Mouse (Mus musculus) embryonic fibroblast, embryonic 13.5 days (primary cell): Measurements from ENCODE around the gene Ankib1.
"Not testable (repeated sequence)": the region's sequence is repeated elsewhere in the genome, so short reads cannot be mapped to it uniquely, and the experiment has no call there.

Experiments used
- CTCF ChIP-seq: IDR thresholded peaks from 2 replicates; pipeline ENCODE4 v1.5.1; 2011; ENCODE audit warnings: mild to moderate bottlenecking, control low read depth, low read length, moderate library complexity, borderline replicate concordance; ENCODE audit not compliant: insufficient read depth
- POLR2A ChIP-seq: IDR thresholded peaks from 2 replicates; pipeline ENCODE4 v1.6.1; 2011; ENCODE audit warnings: low read depth, mild to moderate bottlenecking, control low read depth, low read length, moderate library complexity

GRCm38 (mm10) chr5:3797101-3797500 lies 5.6 kb downstream of the Ankib1 start:
- not testable (repeated sequence) for TF ChIP-seq CTCF, POLR2A
